Mouse (Mus musculus) telencephalon, adult 2 months (tissue): ENCODE results near the gene Gm6614.
A peak's percentile ranks its signal among the peaks of the same experiment; 100 is the strongest.
"Not testable (repeated sequence)": the region's sequence is repeated elsewhere in the genome, so short reads cannot be mapped to it uniquely, and the experiment has no call there.

Source experiments
- DNase-seq: peaks from one replicate; pipeline ENCODE4 v3.0.0-alpha.2; 2011; ENCODE audit warnings: low read depth, low spot score

The Gm6614 gene

GRCm38 (mm10) chr6:142011364-142011955 is at the start of gene Gm6614:
TSS of gene Gm6614 (minus strand) at chr6:142011414.
- no peak for DNase-seq

- not testable (repeated sequence) for DNase-seq
Measured at GRCm38 (mm10) chr6:142058281-142058680, 47.1 kb upstream of the Gm6614 start.

- no peak for DNase-seq
Measured at GRCm38 (mm10) chr6:142047689-142048088, 36.5 kb upstream of the Gm6614 start.

GRCm38 (mm10) chr6:142045746-142046145 is 34.5 kb upstream of the Gm6614 start:
- DNase-seq, result no peak

- DNase-seq, result no peak
Measured at GRCm38 (mm10) chr6:142041896-142042295, 30.7 kb upstream of the Gm6614 start.

- DNase-seq, result peak; percentile 46
Measured at GRCm38 (mm10) chr6:142040306-142041175, 29.3 kb upstream of the Gm6614 start.

- no peak for DNase-seq
Measured at GRCm38 (mm10) chr6:142035771-142036170, 24.6 kb upstream of the Gm6614 start.

GRCm38 (mm10) chr6:142021671-142022070 is 10.5 kb upstream of the Gm6614 start:
- DNase-seq, result no peak

- no peak for DNase-seq
Measured at GRCm38 (mm10) chr6:141986772-141987171, 24.4 kb downstream of the Gm6614 start.

- no peak for DNase-seq
Measured at GRCm38 (mm10) chr6:141984644-141985043, 26.6 kb downstream of the Gm6614 start.

- no peak for DNase-seq
Measured at GRCm38 (mm10) chr6:141962420-141962819, 48.8 kb downstream of the Gm6614 start.

GRCm38 (mm10) chr6:141961861-141962260 is 49.4 kb downstream of the Gm6614 start:
- DNase-seq, result no peak

GRCm38 (mm10) chr6:141960482-141960881 is 50.7 kb downstream of the Gm6614 start:
- no peak for DNase-seq

GRCm38 (mm10) chr6:141946862-141947261 is 64.4 kb downstream of the Gm6614 start, which contains the start of gene Slco1a1:
TSS of gene Slco1a1 (minus strand) at chr6:141946962.
- no peak for DNase-seq

GRCm38 (mm10) chr6:141940451-141940850 is 70.8 kb downstream of the Gm6614 start:
- no peak for DNase-seq
